Mouse (Mus musculus) heart, adult 8-10 months (tissue): ENCODE results near the gene Slc38a2. TPM values are rescaled to one million over a fixed set of nuclear protein-coding genes. Genes with fewer than 3 reads are reported as not detected.

Experiments used
- DNase-seq: peaks from one replicate; pipeline ENCODE4 v3.0.0; 2022; ENCODE audit warnings: low spot score
- total RNA-seq, 4 experiments: library from RNA; stranded (reverse); gene quantifications; 2 replicates each; pipeline ENCODE4 v1.2.4; 2022

The Slc38a2 gene
- total RNA-seq, 4 experiments from 2014 or later = 90.5 to 215 (median 150) TPM

- DNase-seq = no peak
These were observed 18.9 kb upstream of the Slc38a2 start for GRCm38 (mm10) chr15:96718466-96718865.

- DNase-seq = no peak
These were observed 17.7 kb upstream of the Slc38a2 start for GRCm38 (mm10) chr15:96717181-96717580.

GRCm38 (mm10) chr15:96716371-96716770 lies 16.8 kb upstream of the Slc38a2 start:
- DNase-seq = no peak

GRCm38 (mm10) chr15:96715692-96716080 lies 16.2 kb upstream of the Slc38a2 start:
- DNase-seq = no peak

- DNase-seq = no peak
These were observed 15.7 kb upstream of the Slc38a2 start for GRCm38 (mm10) chr15:96715079-96715691.

GRCm38 (mm10) chr15:96714676-96715016 lies 15.1 kb upstream of the Slc38a2 start:
- DNase-seq = no peak

- DNase-seq = no peak
These were observed 14.5 kb upstream of the Slc38a2 start for GRCm38 (mm10) chr15:96713758-96714675.

- DNase-seq = no peak
These were observed 12.8 kb upstream of the Slc38a2 start for GRCm38 (mm10) chr15:96712338-96712737.

- no peak for DNase-seq
These were observed 12.1 kb upstream of the Slc38a2 start for GRCm38 (mm10) chr15:96711664-96712063.

GRCm38 (mm10) chr15:96710352-96711114 lies 11.0 kb upstream of the Slc38a2 start:
- no peak for DNase-seq

GRCm38 (mm10) chr15:96709491-96710351 lies 10.2 kb upstream of the Slc38a2 start:
- peak; percentile 96 for DNase-seq

GRCm38 (mm10) chr15:96708976-96709490 lies 9.5 kb upstream of the Slc38a2 start:
- DNase-seq = no peak

- no peak for DNase-seq
These were observed 8.9 kb upstream of the Slc38a2 start for GRCm38 (mm10) chr15:96708428-96708827.

- no peak for DNase-seq
These were observed 8.4 kb upstream of the Slc38a2 start for GRCm38 (mm10) chr15:96707936-96708335.

GRCm38 (mm10) chr15:96702466-96703031 lies 3.0 kb upstream of the Slc38a2 start:
- no peak for DNase-seq

- DNase-seq = no peak
These were observed 1.2 kb upstream of the Slc38a2 start for GRCm38 (mm10) chr15:96700766-96701165.

GRCm38 (mm10) chr15:96698658-96699448 lies 677 bp downstream of the Slc38a2 start:
- peak; percentile 81 for DNase-seq

- DNase-seq = no peak
These were observed 1.5 kb downstream of the Slc38a2 start for GRCm38 (mm10) chr15:96697901-96698657.
